Mouse (Mus musculus) adrenal gland, adult (tissue): ENCODE measurements around the gene Hoxb6.

Experiments used
- DNase-seq, 2 experiments: peaks; one replicate each; pipeline ENCODE4 v3.0.0; 2022 to 2023; ENCODE audit warnings: low spot score in 1 of 2; ENCODE audit not compliant: inconsistent age in 2 of 2

The Hoxb6 gene

GRCm38 (mm10) chr11:96284774-96285734 is 7.2 kb upstream of the Hoxb6 start:
- DNase-seq, result peak; percentile 77 to 87

- peak in 1 of 2 experiments; percentile 92 for DNase-seq
These were observed 6.2 kb upstream of the Hoxb6 start, which contains the start of gene Hoxb7 for GRCm38 (mm10) chr11:96285771-96286738. TSS of gene Hoxb7 (plus strand) at chr11:96286623.

- peak in 1 of 2 experiments; percentile 74 for DNase-seq
These were observed 5.4 kb upstream of the Hoxb6 start for GRCm38 (mm10) chr11:96286739-96287385.

GRCm38 (mm10) chr11:96287411-96287810 is 4.9 kb upstream of the Hoxb6 start:
- DNase-seq, result peak in 1 of 2 experiments; percentile 78

- DNase-seq, result peak in 1 of 2 experiments; percentile 58
These were observed 3.6 kb upstream of the Hoxb6 start for GRCm38 (mm10) chr11:96288455-96289221.

GRCm38 (mm10) chr11:96289293-96289692 is 3.0 kb upstream of the Hoxb6 start:
- peak in 1 of 2 experiments; percentile 76 for DNase-seq

- peak in 1 of 2 experiments; percentile 77 for DNase-seq
These were observed 2.4 kb upstream of the Hoxb6 start for GRCm38 (mm10) chr11:96289837-96290236.

- peak in 1 of 2 experiments; percentile 77 for DNase-seq
These were observed 1.4 kb upstream of the Hoxb6 start for GRCm38 (mm10) chr11:96290705-96291355.

- peak; percentile 69 to 74 for DNase-seq
These were observed 457 bp downstream of the Hoxb6 start for GRCm38 (mm10) chr11:96292565-96293301.

GRCm38 (mm10) chr11:96293302-96293921 is 1.1 kb downstream of the Hoxb6 start:
- peak; percentile 50 to 75 for DNase-seq

- DNase-seq, result peak in 1 of 2 experiments; percentile 91
These were observed 2.2 kb downstream of the Hoxb6 start for GRCm38 (mm10) chr11:96294245-96295091.

- DNase-seq, result peak in 1 of 2 experiments; percentile 54
These were observed 3.0 kb downstream of the Hoxb6 start for GRCm38 (mm10) chr11:96295092-96295835.

- DNase-seq, result peak in 1 of 2 experiments; percentile 76
These were observed 4.7 kb downstream of the Hoxb6 start for GRCm38 (mm10) chr11:96296997-96297396.

GRCm38 (mm10) chr11:96297428-96297827 is 5.2 kb downstream of the Hoxb6 start:
- peak in 1 of 2 experiments; percentile 76 for DNase-seq

- DNase-seq, result peak in 1 of 2 experiments; percentile 76
These were observed 5.8 kb downstream of the Hoxb6 start for GRCm38 (mm10) chr11:96297968-96298635.
